Mouse (Mus musculus) liver, adult 2 months (tissue): Measurements from ENCODE around the gene Ier3.

Experiments
- CTCF ChIP-seq: fragments of 200-500 bp; IDR thresholded peaks from 2 replicates; pipeline ENCODE4 v1.5.1; 2011; ENCODE audit warnings: low read depth, low read length, control low read depth
- POLR2A ChIP-seq: fragments of 200-500 bp; IDR thresholded peaks from 2 replicates; pipeline ENCODE4 v1.6.1; 2011; ENCODE audit warnings: low read length, control low read depth; ENCODE audit not compliant: insufficient read depth; ENCODE audit errors: extremely low read depth

GRCm38 (mm10) chr17:35803020-35803419 is 18.5 kb upstream of the Ier3 start:
- TF ChIP-seq POLR2A (no peak), CTCF (no peak)
